Mouse (Mus musculus): ENCODE results near the gene Tgfbr2. TPM values are rescaled to one million over a fixed set of nuclear protein-coding genes. Genes with fewer than 3 reads are reported as not detected.

The Tgfbr2 gene
- polyA plus RNA-seq, 1 experiment from 2014 or later: 8.8 TPM

DNA sequence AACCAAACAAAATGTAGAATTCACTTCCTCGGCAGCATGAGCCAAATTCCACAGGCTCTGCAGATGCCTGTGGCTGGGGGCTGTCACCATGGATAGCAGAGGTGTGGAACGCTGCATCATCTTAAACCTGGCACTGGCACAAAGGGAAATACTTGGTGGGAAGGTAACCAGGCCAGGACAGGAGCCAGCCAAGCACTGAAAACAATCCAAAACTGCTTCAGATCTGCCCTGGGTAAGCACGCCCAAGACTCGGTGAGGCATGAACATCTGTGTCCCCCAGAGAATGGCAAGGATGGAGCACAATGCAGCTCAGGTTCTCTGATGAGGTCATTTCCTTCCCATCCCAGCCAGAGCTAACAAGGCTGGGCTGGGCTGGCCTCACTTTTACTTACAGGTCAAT lies 43.6 kb upstream of the Tgfbr2 start:
- H3K4me2 ChIP-seq (replicated peaks; ENCODE audit: low read depth, low read length): no peak overlapping the region
- no peak overlapping the region for H3K27ac ChIP-seq (ENCODE audit: low read depth, low read length)
- WGBS: 50% methylated on average over 4 of the region's 4 CpGs
- no peaks in the 10 kb centered on the region for H3K27me3 ChIP-seq (ENCODE audit: control insufficient read depth, insufficient read depth, low read length)
- no peak overlapping the region for H3K4me3 ChIP-seq (ENCODE audit: low read depth, low read length)
- no peak for ATAC-seq (ENCODE audit: low FRiP score)
- H3K36me3 ChIP-seq (ENCODE audit: control insufficient read depth, insufficient read depth, low read length): no peaks in the 10 kb centered on the region
- no peak overlapping the region for H3K9ac ChIP-seq (ENCODE audit: low read depth, low read length)
- DNase-seq (ENCODE audit: low spot score): peak; percentile 25
- peaks cover 2% of the 10 kb centered on the region; the same call in 1 of the 2 replicates for H3K4me1 ChIP-seq (replicated peaks; ENCODE audit: control insufficient read depth, insufficient read depth, low read length)
- no peaks in the 10 kb centered on the region for H3K9me3 ChIP-seq (ENCODE audit: control insufficient read depth, low read length)

DNA sequence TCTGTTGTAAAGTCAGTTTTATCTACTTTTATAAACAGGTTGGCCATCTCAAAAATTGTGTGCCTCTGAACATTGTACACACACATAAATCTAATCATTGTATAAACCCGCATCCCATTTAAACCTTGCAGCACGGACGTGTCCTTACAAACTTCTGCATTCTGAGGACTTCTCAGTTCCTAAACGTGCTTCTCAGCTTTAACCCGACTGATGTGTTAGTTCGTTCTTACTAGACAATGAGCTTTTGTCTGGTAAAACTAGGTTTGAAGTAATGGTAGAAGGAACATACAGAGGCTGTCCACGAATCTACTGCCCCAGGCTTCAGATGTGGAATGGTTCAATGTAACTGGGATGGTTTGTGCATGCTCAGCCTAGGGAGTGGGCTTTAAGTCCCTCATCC lies 41.9 kb upstream of the Tgfbr2 start:
- no peak overlapping the region for H3K4me3 ChIP-seq (ENCODE audit: low read depth, low read length)
- H3K4me2 ChIP-seq (replicated peaks; ENCODE audit: low read depth, low read length): no peak overlapping the region
- H3K27ac ChIP-seq (ENCODE audit: low read depth, low read length): no peak overlapping the region
- ATAC-seq (ENCODE audit: low FRiP score) (no peak), DNase-seq (ENCODE audit: low spot score) (no peak)
- H3K27me3 ChIP-seq (ENCODE audit: control insufficient read depth, insufficient read depth, low read length): no peaks in the 10 kb centered on the region
- H3K4me1 ChIP-seq (replicated peaks; ENCODE audit: control insufficient read depth, insufficient read depth, low read length): peaks cover 3% of the 10 kb centered on the region; the same call in 1 of the 2 replicates
- no peaks in the 10 kb centered on the region for H3K9me3 ChIP-seq (ENCODE audit: control insufficient read depth, low read length)
- H3K36me3 ChIP-seq (ENCODE audit: control insufficient read depth, insufficient read depth, low read length): no peaks in the 10 kb centered on the region
- no peak overlapping the region for H3K9ac ChIP-seq (ENCODE audit: low read depth, low read length)
- 89% methylated on average over 7 of the region's 7 CpGs for WGBS

DNA sequence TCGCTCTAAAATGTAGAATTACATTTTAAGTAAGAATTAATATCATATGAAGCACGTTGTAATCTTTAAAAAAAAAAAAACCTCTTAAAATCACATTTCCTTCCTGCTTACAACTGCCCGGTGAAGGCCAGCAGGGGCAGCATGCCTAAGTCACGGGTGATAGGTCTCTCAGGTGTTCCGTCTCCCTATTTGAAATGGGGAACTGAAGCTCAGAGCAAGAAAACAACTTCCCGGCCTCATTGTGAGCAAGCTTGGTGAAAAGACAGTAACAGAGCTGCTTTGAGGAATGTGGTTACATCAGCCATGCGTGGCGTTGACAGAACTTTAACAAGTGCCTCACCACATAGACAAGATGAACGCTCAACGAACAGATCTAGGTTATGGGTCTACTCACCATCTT lies 41.5 kb upstream of the Tgfbr2 start:
- Histone ChIP-seq H3K27ac (ENCODE audit: low read depth, low read length) (no peak overlapping the region), H3K36me3 (ENCODE audit: control insufficient read depth, insufficient read depth, low read length) (no peaks in the 10 kb centered on the region), H3K9ac (ENCODE audit: low read depth, low read length) (no peak overlapping the region), H3K27me3 (ENCODE audit: control insufficient read depth, insufficient read depth, low read length) (no peaks in the 10 kb centered on the region), H3K4me2 (replicated peaks; ENCODE audit: low read depth, low read length) (no peak overlapping the region), H3K4me1 (replicated peaks; ENCODE audit: control insufficient read depth, insufficient read depth, low read length) (peaks cover 3% of the 10 kb centered on the region; the same call in 1 of the 2 replicates), H3K9me3 (ENCODE audit: control insufficient read depth, low read length) (no peaks in the 10 kb centered on the region), H3K4me3 (ENCODE audit: low read depth, low read length) (no peak overlapping the region)
- WGBS: 89% methylated on average over 10 of the region's 10 CpGs
- DNase-seq (ENCODE audit: low spot score) (no peak), ATAC-seq (ENCODE audit: low FRiP score) (no peak)

DNA sequence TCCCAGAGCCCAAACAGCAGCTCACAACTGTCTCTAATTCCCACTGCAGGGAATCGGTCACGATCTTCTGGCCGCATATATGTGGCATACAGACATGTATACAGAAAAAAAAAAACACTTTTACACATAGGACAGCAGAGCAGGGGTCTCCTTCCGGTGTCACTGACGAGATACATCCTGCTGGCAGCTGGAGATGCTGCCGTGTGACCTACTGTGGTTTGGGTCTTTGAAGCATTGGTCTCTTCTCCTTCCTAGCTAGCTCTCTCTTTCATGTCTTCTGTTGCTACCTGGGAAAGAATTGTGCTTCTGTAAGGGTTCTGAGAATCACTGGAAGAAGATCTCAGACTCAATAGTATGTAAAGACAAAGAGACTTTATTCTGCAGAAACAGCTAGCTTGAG lies 39.1 kb upstream of the Tgfbr2 start:
- Histone ChIP-seq H3K4me1 (replicated peaks; ENCODE audit: control insufficient read depth, insufficient read depth, low read length) (peaks cover 3% of the 10 kb centered on the region; the same call in 1 of the 2 replicates), H3K27me3 (ENCODE audit: control insufficient read depth, insufficient read depth, low read length) (no peaks in the 10 kb centered on the region), H3K9me3 (ENCODE audit: control insufficient read depth, low read length) (no peaks in the 10 kb centered on the region), H3K36me3 (ENCODE audit: control insufficient read depth, insufficient read depth, low read length) (no peaks in the 10 kb centered on the region), H3K9ac (ENCODE audit: low read depth, low read length) (no peak overlapping the region), H3K27ac (ENCODE audit: low read depth, low read length) (no peak overlapping the region; the same call in 1 of the 2 replicates), H3K4me2 (replicated peaks; ENCODE audit: low read depth, low read length) (no peak overlapping the region), H3K4me3 (ENCODE audit: low read depth, low read length) (no peak overlapping the region)
- no peak for ATAC-seq (ENCODE audit: low FRiP score)
- DNase-seq (ENCODE audit: low spot score): no peak
- 80% methylated on average over 6 of the region's 6 CpGs for WGBS

DNA sequence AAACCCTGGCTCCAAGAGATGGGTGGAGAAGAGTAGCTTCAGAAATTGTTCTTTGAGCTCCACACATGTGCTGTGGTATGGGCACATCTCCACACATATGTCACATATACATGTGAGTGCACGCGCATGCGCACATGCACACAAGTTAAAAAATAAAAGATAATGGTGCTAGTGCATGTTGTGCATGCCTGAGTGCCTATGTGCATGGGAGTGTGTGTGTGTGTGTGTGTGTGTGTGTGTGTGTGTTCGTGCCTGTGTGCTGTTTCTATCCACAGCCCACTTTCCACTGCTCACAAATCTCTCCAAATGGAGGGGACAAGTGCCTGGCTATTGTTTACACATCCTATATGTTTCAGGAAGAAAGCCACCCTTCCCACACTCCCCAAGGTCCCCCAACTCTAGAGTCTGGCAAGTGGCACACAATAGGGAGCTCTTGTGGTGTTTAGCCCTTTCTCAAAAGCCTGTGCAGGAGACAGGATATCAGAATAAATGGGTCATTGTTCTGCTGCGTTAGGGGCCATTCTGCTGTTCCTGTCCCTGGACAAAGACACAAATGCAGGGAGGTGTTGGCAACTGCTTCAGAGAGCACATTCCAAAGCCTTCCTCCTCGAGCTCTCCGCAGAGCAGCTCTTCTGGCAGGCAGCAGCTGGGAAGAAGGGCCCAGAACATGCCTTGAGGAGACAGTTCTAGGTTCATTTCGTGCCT lies 37.9 kb upstream of the Tgfbr2 start:
- Histone ChIP-seq H3K4me1 (replicated peaks; ENCODE audit: control insufficient read depth, insufficient read depth, low read length) (peaks cover 3% of the 10 kb centered on the region; the same call in 1 of the 2 replicates), H3K4me3 (ENCODE audit: low read depth, low read length) (no peak overlapping the region), H3K27me3 (ENCODE audit: control insufficient read depth, insufficient read depth, low read length) (no peaks in the 10 kb centered on the region), H3K27ac (ENCODE audit: low read depth, low read length) (no peak overlapping the region), H3K36me3 (ENCODE audit: control insufficient read depth, insufficient read depth, low read length) (no peaks in the 10 kb centered on the region), H3K9me3 (ENCODE audit: control insufficient read depth, low read length) (no peaks in the 10 kb centered on the region), H3K4me2 (replicated peaks; ENCODE audit: low read depth, low read length) (no peak overlapping the region), H3K9ac (ENCODE audit: low read depth, low read length) (no peak overlapping the region)
- DNase-seq (ENCODE audit: low spot score) (peak; percentile 26), ATAC-seq (ENCODE audit: low FRiP score) (no peak)
- WGBS: 47% methylated on average over 8 of the region's 8 CpGs

DNA sequence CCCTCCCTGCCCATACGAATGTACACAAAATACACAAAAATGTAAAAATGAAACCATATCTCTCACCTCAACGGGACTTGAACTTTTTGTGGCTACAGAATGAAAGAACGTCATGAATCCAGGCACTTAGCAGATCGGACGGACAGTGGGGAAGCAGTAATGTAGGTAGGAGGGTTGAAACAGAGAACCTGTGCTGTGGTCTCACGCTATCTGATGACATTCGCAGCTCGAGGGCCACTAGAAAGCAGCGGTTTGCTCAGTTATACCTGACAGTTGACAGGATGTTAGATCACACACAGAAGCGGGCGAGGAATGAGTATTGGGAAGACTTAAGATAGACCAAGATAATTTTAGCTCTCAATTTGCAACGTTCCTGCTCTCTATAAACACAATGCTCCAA lies 36.9 kb upstream of the Tgfbr2 start:
- 86% methylated on average over 12 of the region's 12 CpGs for WGBS
- no peak for ATAC-seq (ENCODE audit: low FRiP score)
- H3K9ac ChIP-seq (ENCODE audit: low read depth, low read length): no peak overlapping the region

DNA sequence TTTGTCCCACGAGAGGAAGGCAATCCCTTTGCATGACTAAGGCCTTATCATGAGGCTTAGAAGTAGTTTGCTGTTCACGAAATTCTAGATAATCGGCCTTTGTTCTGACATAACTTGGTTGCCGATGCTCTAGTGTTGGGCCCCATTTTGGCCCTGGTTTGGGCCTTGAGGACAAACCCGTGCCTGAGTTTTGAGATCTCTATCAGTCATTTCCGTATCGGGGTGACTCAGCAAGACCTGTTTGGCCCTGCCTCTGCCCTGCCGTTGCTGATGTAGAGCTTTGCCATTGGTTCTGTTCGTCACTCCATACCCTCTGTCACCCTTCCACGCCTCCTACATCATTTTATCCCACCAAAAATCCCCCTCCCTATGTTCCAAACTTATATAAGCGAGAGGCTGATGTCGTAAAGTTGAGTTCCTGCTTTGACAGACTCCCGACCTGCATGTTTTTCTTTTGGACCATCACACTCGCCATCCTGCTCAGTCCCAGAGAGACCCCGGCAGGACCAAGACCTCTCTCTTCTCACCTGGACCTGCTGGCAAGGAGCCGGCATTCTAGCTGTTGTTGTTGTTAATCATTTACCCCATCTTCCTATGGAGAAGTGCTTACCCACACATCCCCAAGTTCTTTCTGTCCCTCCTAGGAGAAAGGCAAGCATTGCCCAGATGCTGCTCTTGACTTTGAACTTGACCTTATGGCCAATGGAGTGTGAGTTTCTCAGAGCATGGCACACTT lies 33.2 kb upstream of the Tgfbr2 start:
- no peak overlapping the region for H3K27ac ChIP-seq (ENCODE audit: low read depth, low read length)
- no peak for ATAC-seq (ENCODE audit: low FRiP score)
- H3K4me1 ChIP-seq (replicated peaks; ENCODE audit: control insufficient read depth, insufficient read depth, low read length): no peaks in the 10 kb centered on the region
- DNase-seq (ENCODE audit: low spot score): no peak
- no peak overlapping the region for H3K4me3 ChIP-seq (ENCODE audit: low read depth, low read length)
- no peaks in the 10 kb centered on the region for H3K27me3 ChIP-seq (ENCODE audit: control insufficient read depth, insufficient read depth, low read length)
- H3K36me3 ChIP-seq (ENCODE audit: control insufficient read depth, insufficient read depth, low read length): no peaks in the 10 kb centered on the region
- H3K9ac ChIP-seq (ENCODE audit: low read depth, low read length): no peak overlapping the region
- H3K4me2 ChIP-seq (replicated peaks; ENCODE audit: low read depth, low read length): no peak overlapping the region
- 90% methylated on average over 16 of the region's 16 CpGs for whole genome bisulfite sequencing
- H3K9me3 ChIP-seq (ENCODE audit: control insufficient read depth, low read length): no peaks in the 10 kb centered on the region

More for the DNA sequence above, 36.9 kb upstream of the Tgfbr2 start:
- no peak overlapping the region for H3K4me2 ChIP-seq (replicated peaks; ENCODE audit: low read depth, low read length)
- H3K27ac ChIP-seq (ENCODE audit: low read depth, low read length): no peak overlapping the region
- H3K4me3 ChIP-seq (ENCODE audit: low read depth, low read length): no peak overlapping the region
- no peaks in the 10 kb centered on the region for H3K36me3 ChIP-seq (ENCODE audit: control insufficient read depth, insufficient read depth, low read length)
- H3K27me3 ChIP-seq (ENCODE audit: control insufficient read depth, insufficient read depth, low read length): no peaks in the 10 kb centered on the region
- peaks cover 3% of the 10 kb centered on the region; the same call in 1 of the 2 replicates for H3K4me1 ChIP-seq (replicated peaks; ENCODE audit: control insufficient read depth, insufficient read depth, low read length)
- no peaks in the 10 kb centered on the region for H3K9me3 ChIP-seq (ENCODE audit: control insufficient read depth, low read length)
- DNase-seq (ENCODE audit: low spot score): no peak

DNA sequence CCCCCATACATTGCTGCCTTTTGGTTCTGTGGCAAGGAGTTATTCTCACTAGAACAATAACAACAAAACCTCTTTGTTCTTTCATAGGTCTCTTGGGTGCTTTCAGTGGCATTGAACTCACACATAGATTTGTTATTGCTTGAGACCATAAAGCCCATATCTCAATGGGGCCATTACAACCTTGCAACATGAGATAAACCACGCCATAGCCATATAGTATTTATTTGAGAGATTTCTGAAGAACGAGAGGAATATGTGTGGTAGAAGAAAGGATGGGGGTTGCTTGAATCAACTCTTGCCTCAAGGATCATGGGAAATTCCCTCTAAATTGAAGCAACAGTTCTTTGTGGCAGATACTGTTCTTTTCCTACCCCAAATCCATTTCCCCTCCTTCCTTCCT lies 31.7 kb upstream of the Tgfbr2 start:
- Histone ChIP-seq H3K4me1 (replicated peaks; ENCODE audit: control insufficient read depth, insufficient read depth, low read length) (no peaks in the 10 kb centered on the region), H3K4me3 (ENCODE audit: low read depth, low read length) (no peak overlapping the region), H3K9me3 (ENCODE audit: control insufficient read depth, low read length) (no peaks in the 10 kb centered on the region), H3K4me2 (replicated peaks; ENCODE audit: low read depth, low read length) (no peak overlapping the region), H3K9ac (ENCODE audit: low read depth, low read length) (no peak overlapping the region), H3K27me3 (ENCODE audit: control insufficient read depth, insufficient read depth, low read length) (no peaks in the 10 kb centered on the region), H3K27ac (ENCODE audit: low read depth, low read length) (no peak overlapping the region), H3K36me3 (ENCODE audit: control insufficient read depth, insufficient read depth, low read length) (no peaks in the 10 kb centered on the region)
- ATAC-seq (ENCODE audit: low FRiP score): no peak
- no peak for DNase-seq (ENCODE audit: low spot score)
- WGBS: 75% methylated on average over 2 of the region's 2 CpGs

DNA sequence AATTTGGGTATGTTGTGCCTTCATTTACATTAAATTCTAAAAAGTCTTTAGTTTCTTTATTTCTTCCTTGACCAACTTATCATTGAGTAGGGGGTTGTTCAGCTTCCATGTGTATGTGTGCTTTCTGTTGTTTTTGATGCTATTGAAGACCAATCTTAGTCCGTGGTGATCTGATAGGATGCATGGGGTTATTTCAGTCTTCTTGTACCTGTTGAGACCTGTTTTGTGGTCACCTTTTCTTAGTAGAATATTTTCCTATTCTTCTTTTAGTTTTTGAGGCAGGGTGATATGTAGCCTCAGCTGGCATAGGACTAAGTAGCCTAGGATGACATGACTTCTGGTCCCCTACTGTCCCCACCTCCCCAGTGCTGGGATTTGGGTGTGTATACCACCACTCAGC lies 28.5 kb upstream of the Tgfbr2 start:
- no peak for ATAC-seq (ENCODE audit: low FRiP score)
- Histone ChIP-seq H3K27ac (ENCODE audit: low read depth, low read length) (no peak overlapping the region), H3K9ac (ENCODE audit: low read depth, low read length) (no peak overlapping the region), H3K36me3 (ENCODE audit: control insufficient read depth, insufficient read depth, low read length) (no peaks in the 10 kb centered on the region), H3K4me2 (replicated peaks; ENCODE audit: low read depth, low read length) (no peak overlapping the region), H3K4me1 (replicated peaks; ENCODE audit: control insufficient read depth, insufficient read depth, low read length) (no peaks in the 10 kb centered on the region), H3K27me3 (ENCODE audit: control insufficient read depth, insufficient read depth, low read length) (no peaks in the 10 kb centered on the region), H3K4me3 (ENCODE audit: low read depth, low read length) (no peak overlapping the region), H3K9me3 (ENCODE audit: control insufficient read depth, low read length) (no peaks in the 10 kb centered on the region)
- DNase-seq (ENCODE audit: low spot score): no peak
- WGBS: 90% methylated on average over 1 of the region's 1 CpGs
